Mouse (Mus musculus) brain, embryonic 14.5 days (tissue): ENCODE measurements around the gene Sdf2l1. TPM values are rescaled to one million over a fixed set of nuclear protein-coding genes. Genes with fewer than 3 reads are reported as not detected.
A peak's percentile ranks its signal among the peaks of the same experiment; 100 is the strongest.

Source experiments
- DNase-seq: peaks from one replicate; pipeline ENCODE4 v3.0.0-alpha.2; 2011; ENCODE audit warnings: low read depth
- CTCF ChIP-seq: fragments of 200-500 bp; IDR thresholded peaks from 2 replicates; pipeline ENCODE4 v1.5.1; 2012; ENCODE audit warnings: inconsistent platforms, mild to moderate bottlenecking, moderate library complexity, borderline replicate concordance; ENCODE audit not compliant: insufficient read depth, insufficient read length; ENCODE audit errors: extremely low read depth
- POLR2A ChIP-seq: fragments of 200-500 bp; IDR thresholded peaks from 2 replicates; pipeline ENCODE4 v1.6.1; 2012; ENCODE audit warnings: mild to moderate bottlenecking, inconsistent platforms, borderline replicate concordance; ENCODE audit not compliant: poor library complexity, insufficient read depth, insufficient read length, severe bottlenecking; ENCODE audit errors: extremely low read depth
- polyA plus RNA-seq: library from polyadenylated mRNA; depleted of rRNA; stranded (reverse); fragments of >200 nt; gene quantifications from 2 replicates; pipeline ENCODE4 v1.2.3, GENCODE M21; 2012

Sdf2l1 gene
- polyA plus RNA-seq, 1 experiment, result 20.2 TPM

GRCm38 (mm10) chr16:17147391-17147929 lies 15.3 kb upstream of the Sdf2l1 start:
- TF ChIP-seq POLR2A (no peak), CTCF (no peak)
- peak; percentile 57 for DNase-seq

GRCm38 (mm10) chr16:17146772-17147235 lies 14.6 kb upstream of the Sdf2l1 start, which contains the start of gene Ccdc116:
Gene Ccdc116, minus strand, starts transcription at chr16:17147229.
- DNase-seq, result peak; percentile 95
- TF ChIP-seq POLR2A (no peak), CTCF (peak; percentile 56; the same call in 1 of the 2 replicates)

GRCm38 (mm10) chr16:17144339-17144738 lies 12.2 kb upstream of the Sdf2l1 start, which contains the start of gene Ydjc:
Gene Ydjc, plus strand, starts transcription at chr16:17144621.
- peak; percentile 43 for DNase-seq
- TF ChIP-seq CTCF, result no peak
- no peak for TF ChIP-seq POLR2A

GRCm38 (mm10) chr16:17137355-17137754 lies 5.2 kb upstream of the Sdf2l1 start:
- no peak for TF ChIP-seq CTCF
- TF ChIP-seq POLR2A, result no peak
- no peak for DNase-seq

GRCm38 (mm10) chr16:17132906-17133200 lies 670 bp upstream of the Sdf2l1 start:
- DNase-seq, result peak; percentile 36
- no peak for TF ChIP-seq CTCF
- TF ChIP-seq POLR2A, result no peak

DNA sequence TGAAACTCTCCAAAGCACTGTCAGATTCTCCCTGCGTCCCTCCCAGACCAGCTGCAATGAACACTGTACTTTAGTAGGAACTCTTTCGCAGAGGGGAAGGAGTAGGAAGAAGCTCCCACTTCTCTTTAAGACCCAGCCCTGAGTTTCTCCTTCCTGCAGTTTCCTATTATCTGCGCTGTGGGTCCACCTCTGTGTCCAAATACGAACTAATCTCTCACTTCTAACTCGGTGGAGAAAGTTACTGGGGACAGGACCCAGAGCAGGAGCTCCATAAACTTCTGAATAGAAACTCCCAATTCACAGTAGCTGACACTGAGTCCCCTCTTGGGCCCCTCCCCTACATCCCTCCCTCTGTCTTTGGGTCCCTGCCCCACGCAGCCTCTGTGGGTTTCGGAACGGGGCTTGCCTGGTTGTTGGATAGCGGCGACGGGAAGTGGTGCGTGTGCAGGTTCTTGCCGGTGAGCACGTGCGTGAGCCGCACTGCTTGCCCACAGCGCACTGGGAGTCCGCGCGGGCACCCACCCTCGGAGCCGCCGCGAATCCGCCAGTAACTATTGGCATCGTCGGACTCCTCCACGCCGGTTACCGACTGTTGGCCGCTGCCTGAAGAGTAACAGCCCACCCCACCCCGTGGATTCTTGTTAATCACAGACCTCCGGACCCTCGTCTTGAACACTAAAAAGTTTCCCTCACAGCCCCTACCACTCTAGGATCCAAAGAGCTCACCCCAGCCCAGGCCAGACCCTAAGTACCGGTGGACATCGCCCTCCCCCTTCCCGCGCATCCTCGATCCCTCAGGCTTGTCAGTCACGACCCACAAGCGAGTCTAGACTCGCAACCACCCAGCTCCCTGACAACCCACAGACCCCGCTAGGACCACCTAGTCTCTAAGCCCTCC lies 743 bp downstream of the Sdf2l1 start:
- TF ChIP-seq CTCF (no peak), POLR2A (no peak)
- peak; percentile 10 for DNase-seq

DNA sequence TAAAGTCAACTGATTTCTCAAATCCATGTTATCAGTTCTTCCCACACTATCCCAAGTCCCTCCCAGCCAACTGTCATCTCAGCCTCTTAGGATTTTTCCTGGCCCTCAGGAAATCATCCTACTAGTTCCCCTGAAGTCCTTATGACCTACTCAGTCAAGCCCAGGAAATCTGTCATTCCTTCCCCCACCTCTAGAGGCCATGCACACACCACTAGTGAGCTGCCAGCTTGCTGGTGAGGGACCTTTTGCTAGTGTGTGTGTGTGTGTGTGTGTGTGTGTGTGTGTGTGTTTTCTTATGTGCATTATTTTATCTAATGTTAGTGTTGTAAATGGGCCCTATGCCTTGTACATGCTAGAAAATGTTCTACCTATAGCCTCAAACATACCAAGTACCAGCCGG lies 4.9 kb downstream of the Sdf2l1 start:
- peak; percentile 37 for DNase-seq
- TF ChIP-seq POLR2A, result no peak
- peak; percentile 54; the same call in 1 of the 2 replicates for TF ChIP-seq CTCF

DNA sequence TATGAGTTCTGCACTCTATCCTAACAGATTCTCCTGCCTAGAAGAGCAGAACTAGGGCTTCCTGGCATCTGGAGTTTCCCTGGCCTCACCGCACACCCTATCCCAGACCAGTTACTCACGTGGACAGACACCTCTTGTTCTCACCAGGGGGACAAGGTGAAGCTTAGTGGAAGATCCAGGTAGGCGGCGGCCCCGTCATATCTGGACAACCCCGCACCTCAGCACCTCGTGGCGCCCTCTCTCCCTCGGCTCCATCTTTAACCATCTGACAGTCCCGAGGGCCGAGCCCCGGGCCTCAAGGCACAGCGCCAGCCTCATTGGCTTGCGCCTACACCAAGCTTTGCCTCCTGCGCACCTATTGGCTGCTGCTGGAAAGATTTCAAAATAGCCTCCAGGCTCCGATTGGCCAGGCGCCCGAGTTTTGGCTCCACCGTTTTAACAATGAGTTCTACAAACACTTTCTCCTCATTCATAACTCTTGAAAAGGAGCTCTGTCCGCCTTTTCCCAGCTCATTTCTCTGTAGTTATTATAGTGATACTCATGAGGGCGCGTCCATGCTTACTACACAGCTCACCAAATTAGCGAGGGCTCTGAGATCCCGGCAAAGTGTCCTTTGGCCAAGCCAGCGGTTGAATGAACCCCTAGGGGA lies 7.2 kb downstream of the Sdf2l1 start, which contains the start of gene 2610318N02Rik:
Gene 2610318N02Rik, minus strand, starts transcription at position 297 of the 650 bp plus-strand sequence.
- no peak for TF ChIP-seq CTCF
- TF ChIP-seq POLR2A, result peak; percentile 41; the same call in 1 of the 2 replicates
- DNase-seq, result peak; percentile 96

DNA sequence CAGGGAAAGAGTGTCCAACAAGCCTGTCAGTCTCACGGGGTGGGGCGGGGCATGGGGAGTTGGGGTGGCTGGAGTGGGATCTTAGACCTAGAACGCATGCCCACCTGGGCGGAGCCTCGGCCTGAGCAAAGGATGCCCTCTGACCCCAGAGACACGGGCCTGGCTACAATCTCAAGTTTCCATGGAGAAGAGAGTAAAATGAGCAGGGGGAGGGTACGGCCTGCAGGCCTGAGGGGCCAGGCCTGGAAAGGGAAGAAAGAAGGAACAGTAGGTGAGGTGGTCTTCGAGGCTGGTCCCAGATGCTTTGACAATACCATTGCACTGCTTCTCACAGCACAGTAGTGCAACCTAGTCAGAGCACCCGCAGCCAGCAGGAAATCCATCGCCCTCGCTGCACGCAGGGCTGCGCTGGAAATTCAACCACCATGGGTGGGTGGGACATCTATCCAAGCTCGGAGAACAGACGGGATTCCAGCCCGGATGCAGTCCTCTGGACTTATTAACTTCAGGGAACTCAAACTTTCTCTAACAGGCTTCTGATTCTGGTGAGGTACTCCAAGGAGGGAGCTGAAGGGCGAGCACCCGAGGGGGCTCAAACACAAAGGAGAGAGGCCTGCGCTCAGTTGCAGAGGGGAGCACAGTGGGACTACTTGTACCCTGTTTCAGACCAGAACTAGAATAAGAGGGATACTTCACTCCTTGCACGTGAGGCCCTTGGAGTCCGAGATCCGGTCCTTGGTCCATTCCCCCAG lies 7.9 kb downstream of the Sdf2l1 start:
- no peak for TF ChIP-seq POLR2A
- no peak for TF ChIP-seq CTCF
- DNase-seq, result peak; percentile 70

- peak; percentile 56 for DNase-seq
- TF ChIP-seq CTCF (no peak), POLR2A (no peak)
Observed at GRCm38 (mm10) chr16:17121569-17121968, 10.6 kb downstream of the Sdf2l1 start.
